7 mouse cellular contexts compared by ENCODE assay signal in the genomic region with DNA sequence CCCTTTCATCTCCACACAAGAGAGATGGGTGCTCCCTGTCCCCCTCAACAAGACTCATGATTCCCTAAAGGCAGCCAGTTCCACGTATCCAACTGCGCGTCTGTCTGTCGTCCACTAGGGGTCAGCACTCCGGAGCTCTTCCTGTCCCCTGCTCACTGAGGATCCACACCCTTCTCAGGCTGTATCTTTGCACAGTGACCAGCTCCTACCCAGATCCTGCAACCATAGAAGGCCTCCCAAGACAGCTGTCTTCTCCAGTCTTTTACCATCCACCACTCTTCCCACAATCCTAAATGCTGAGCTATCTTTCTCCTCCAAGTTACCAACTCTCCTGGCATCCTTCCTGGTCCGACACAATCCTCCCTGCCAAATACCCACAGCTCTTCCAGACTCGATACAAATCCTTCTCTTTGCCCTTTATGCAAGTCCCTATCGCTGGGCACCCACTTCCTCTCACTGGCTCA. TPM values are rescaled to one million over a fixed set of nuclear protein-coding genes. Genes with fewer than 3 reads are reported as not detected.
DNase-seq lines count a peak whose midpoint lies in the region; ATAC-seq and TF ChIP-seq lines count a peak whose summit lies in the region.

No protein-coding gene starts in this region.

- no peak for TF ChIP-seq POLR2A in bone marrow, adult 2 months (IDR thresholded peaks at IDR 0.05; ENCODE audit: borderline replicate concordance, control insufficient read depth, low read depth, low read length)
- no peak for TF ChIP-seq POLR2A in embryonic fibroblast, embryonic 13.5 days (IDR thresholded peaks at IDR 0.05; ENCODE audit: low read depth, low read length)

- WGBS in bone marrow, adult 2 months = 19% methylated on average over 8 of the region's 8 CpGs
- WGBS in kidney, embryonic 14.5 days = 27% methylated on average over 8 of the region's 8 CpGs

- DNase-seq in urinary bladder, postnatal 25 days (ENCODE audit: low spot score) = peak; percentile 25
- DNase-seq in urinary bladder, adult 18-20 months (ENCODE audit: low spot score in 2 of 2) = no peak
- peak; percentile 49 for DNase-seq in lung, postnatal 10 days
- DNase-seq in right cerebral cortex, adult 18-20 months = peak; percentile 73

- no peaks in the 10 kb centered on the region; the same call in 1 of the 2 replicates for H3K27me3 ChIP-seq in kidney, embryonic 14.5 days (ENCODE audit: control insufficient read depth, insufficient read depth, low read length)

- H3K4me1 ChIP-seq in bone marrow, adult 2 months (ENCODE audit: control insufficient read depth, insufficient read depth, low read length) = no peaks in the 10 kb centered on the region
- H3K4me1 ChIP-seq in embryonic fibroblast, embryonic 13.5 days (ENCODE audit: control insufficient read depth, insufficient read depth, low read length) = peaks cover 3% of the 10 kb centered on the region; the same call in 1 of the 2 replicates
- H3K4me1 ChIP-seq in kidney, embryonic 14.5 days (ENCODE audit: control insufficient read depth, insufficient read depth, low read length) = no peaks in the 10 kb centered on the region

- H3K27ac ChIP-seq in bone marrow, adult 2 months (ENCODE audit: control insufficient read depth, insufficient read depth, low read depth, low read length, poor library complexity) = no peak overlapping the region
- H3K27ac ChIP-seq in embryonic fibroblast, embryonic 13.5 days (ENCODE audit: insufficient read depth, low read length) = no peak overlapping the region
- no peak overlapping the region for H3K27ac ChIP-seq in kidney, embryonic 14.5 days (ENCODE audit: low read depth, low read length)

- peak; percentile 85 for TF ChIP-seq CTCF in bone marrow, adult 2 months (IDR thresholded peaks at IDR 0.05; ENCODE audit: control insufficient read depth, insufficient read depth, low read length)
- TF ChIP-seq CTCF in embryonic fibroblast, embryonic 13.5 days (IDR thresholded peaks at IDR 0.05; ENCODE audit: borderline replicate concordance, insufficient read depth, low read length) = peak; percentile 87

- H3K4me2 ChIP-seq in kidney, embryonic 14.5 days (replicated peaks; ENCODE audit: low read depth, low read length) = no peak overlapping the region

- H3K4me3 ChIP-seq in bone marrow, adult 2 months (replicated peaks; ENCODE audit: control insufficient read depth, low read depth, low read length) = no peak overlapping the region
- H3K4me3 ChIP-seq in embryonic fibroblast, embryonic 13.5 days (ENCODE audit: insufficient read depth, low read length) = no peak overlapping the region
- no peak overlapping the region for H3K4me3 ChIP-seq in kidney, embryonic 14.5 days (ENCODE audit: low read length)

- no peak overlapping the region for H3K9ac ChIP-seq in kidney, embryonic 14.5 days (ENCODE audit: low read depth, low read length)

- peak; percentile 71; the same call in 1 of the 2 replicates for ATAC-seq in kidney, embryonic 14.5 days (ENCODE audit: low FRiP score, low TSS enrichment)

- H3K9me3 ChIP-seq in kidney, embryonic 14.5 days (ENCODE audit: control insufficient read depth, low read length) = no peaks in the 10 kb centered on the region

- H3K36me3 ChIP-seq in kidney, embryonic 14.5 days (ENCODE audit: control insufficient read depth, insufficient read depth, low read length) = no peaks in the 10 kb centered on the region

RNA-seq across cellular contexts. Expression of a gene that starts 12.0 kb away (rescaled TPM):
- polyA plus RNA-seq in bone marrow, adult 2 months (2011; ENCODE audit: insufficient read depth, insufficient read length, low replicate concordance, missing spikeins) = not detected in 2 replicates
- polyA plus RNA-seq in embryonic fibroblast, embryonic 13.5 days (2011; ENCODE audit: insufficient read length, low read depth, missing spikeins) = not detected in 2 replicates
- 0.24 and 1.2 TPM in 2 replicates for polyA plus RNA-seq in kidney, embryonic 14.5 days (2014; fragmentation: Nextera tagmentation; extraction: Ambion mirVana)

RNA-seq across cellular contexts. Expression of a gene that starts 45.2 kb away (rescaled TPM):
- 4.5 and 8.0 TPM in 2 replicates for polyA plus RNA-seq in bone marrow, adult 2 months (2011; ENCODE audit: insufficient read depth, insufficient read length, low replicate concordance, missing spikeins)
- polyA plus RNA-seq in embryonic fibroblast, embryonic 13.5 days (2011; ENCODE audit: insufficient read length, low read depth, missing spikeins) = 19.5 and 23.0 TPM in 2 replicates
- 15.1 and 16.1 TPM in 2 replicates for polyA plus RNA-seq in kidney, embryonic 14.5 days (2014; fragmentation: Nextera tagmentation; extraction: Ambion mirVana)

Comparison
In these comparisons a context has a peak if more than half of its experiments do, and no peak if none do; other contexts are left out.
1. DNase-seq: peak in urinary bladder, postnatal 25 days (single experiment), lung, postnatal 10 days (single experiment) and right cerebral cortex, adult 18-20 months (single experiment); none in urinary bladder, adult 18-20 months (0 of 2).